Mouse (Mus musculus) lung, embryonic 14.5 days (tissue): ENCODE measurements around the gene Prss53. TPM values are rescaled to one million over a fixed set of nuclear protein-coding genes. Genes with fewer than 3 reads are reported as not detected.
"Not testable (repeated sequence)": the region's sequence is repeated elsewhere in the genome, so short reads cannot be mapped to it uniquely, and the experiment has no call there.

Experiments used
- ATAC-seq: fragments of 200-750 bp; cut with Nextera tagmentation; 2 replicates; pipeline ENCODE4 v1.8.0; 2017; ENCODE audit warnings: mild to moderate bottlenecking, moderate TSS enrichment, moderate library complexity; ENCODE audit not compliant: insufficient read depth
- DNase-seq: peaks from one replicate; pipeline ENCODE4 v3.0.0-alpha.2; 2015
- H3K27ac ChIP-seq: fragments of 300-500 bp; sonication (generic); 2 replicates; pipeline ENCODE4 v1.5.1; 2014; ENCODE audit warnings: low read depth, mild to moderate bottlenecking, moderate library complexity
- H3K27me3 ChIP-seq: fragments of 300-500 bp; sonication (generic); 2 replicates; pipeline ENCODE4 v1.6.1; 2014; ENCODE audit warnings: low read length, control low read depth; ENCODE audit not compliant: insufficient read depth
- H3K36me3 ChIP-seq: fragments of 300-500 bp; sonication (generic); 2 replicates; pipeline ENCODE4 v1.6.1; 2014; ENCODE audit warnings: control low read depth; ENCODE audit not compliant: insufficient read depth
- H3K4me1 ChIP-seq: fragments of 300-500 bp; sonication (generic); 2 replicates; pipeline ENCODE4 v1.6.1; 2014; ENCODE audit warnings: antibody characterized with exemption, control low read depth; ENCODE audit not compliant: insufficient read depth
- H3K4me2 ChIP-seq: fragments of 300-500 bp; sonication (generic); 2 replicates; pipeline ENCODE4 v1.6.1; 2014; ENCODE audit warnings: mild to moderate bottlenecking
- H3K4me3 ChIP-seq: fragments of 300-500 bp; sonication (generic); 2 replicates; pipeline ENCODE4 v1.5.1; 2014; ENCODE audit warnings: low read depth, low read length
- H3K9ac ChIP-seq: fragments of 300-500 bp; sonication (generic); 2 replicates; pipeline ENCODE4 v1.6.1; 2014
- H3K9me3 ChIP-seq: fragments of 300-500 bp; sonication (generic); 2 replicates; pipeline ENCODE4 v1.6.1; 2016; ENCODE audit warnings: low read depth, low read length, control low read depth
- CTCF ChIP-seq: IDR thresholded peaks from 2 replicates; pipeline ENCODE4 v1.5.1; 2016; ENCODE audit warnings: antibody characterized with exemption, low read depth
- WGBS: fragments of 180-500 bp; shearing (Covaris S2); extraction: QIAGEN DNeasy Blood & Tissue Kit; methylation state at CpG from one replicate; pipeline ENCODE4 v1.1.7; 2014; 5-methylcytosine and 5-hydroxymethylcytosine counted together
- polyA plus RNA-seq: library from polyadenylated mRNA; unstranded; fragments of >200 nt; fragmentation: Nextera tagmentation; extraction: Ambion mirVana; gene quantifications from 2 replicates; pipeline ENCODE4 v1.2.1, GENCODE M21; 2014

The Prss53 gene
- polyA plus RNA-seq, 1 experiment from 2014 or later, result 0.95 TPM

DNA sequence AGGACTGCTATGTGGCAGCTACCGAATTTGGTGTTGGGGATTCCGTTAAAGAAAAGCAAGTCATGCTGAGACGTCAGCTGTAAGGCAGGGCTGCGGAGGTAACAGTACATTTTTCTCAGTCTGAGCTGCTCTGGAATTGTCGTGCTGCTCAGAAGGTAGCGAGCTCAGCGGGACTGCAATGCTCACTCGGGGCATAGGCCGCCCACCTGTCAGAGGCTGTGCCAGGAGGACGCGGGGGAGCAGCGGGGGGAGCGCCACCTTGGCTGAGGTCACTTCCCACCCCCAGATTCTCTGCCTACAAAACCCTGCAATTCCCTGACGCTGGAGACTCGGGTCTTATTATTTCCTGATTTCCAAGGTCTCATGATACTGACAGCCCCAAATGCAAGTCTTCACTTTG lies 49.9 kb downstream of the Prss53 start:
- H3K9ac ChIP-seq, result peak overlapping the region; percentile 59
- DNase-seq, result peak; percentile 52
- WGBS, result under 1% methylated on average over 15 of the region's 15 CpGs
- H3K4me3 ChIP-seq, result peak overlapping the region; percentile 76
- H3K36me3 ChIP-seq, result peaks cover 22% of the 10 kb centered on the region
- H3K4me2 ChIP-seq, result peak overlapping the region; percentile 90
- H3K27me3 ChIP-seq, result no peaks in the 10 kb centered on the region
- no peak for TF ChIP-seq CTCF
- H3K4me1 ChIP-seq, result 0 out of 2 replicates have a peak, but pooled peaks cover 6% of the 10 kb centered on the region
- ATAC-seq, result peak; percentile 32
- peak overlapping the region; percentile 91 for H3K27ac ChIP-seq
- no peaks in the 10 kb centered on the region for H3K9me3 ChIP-seq

DNA sequence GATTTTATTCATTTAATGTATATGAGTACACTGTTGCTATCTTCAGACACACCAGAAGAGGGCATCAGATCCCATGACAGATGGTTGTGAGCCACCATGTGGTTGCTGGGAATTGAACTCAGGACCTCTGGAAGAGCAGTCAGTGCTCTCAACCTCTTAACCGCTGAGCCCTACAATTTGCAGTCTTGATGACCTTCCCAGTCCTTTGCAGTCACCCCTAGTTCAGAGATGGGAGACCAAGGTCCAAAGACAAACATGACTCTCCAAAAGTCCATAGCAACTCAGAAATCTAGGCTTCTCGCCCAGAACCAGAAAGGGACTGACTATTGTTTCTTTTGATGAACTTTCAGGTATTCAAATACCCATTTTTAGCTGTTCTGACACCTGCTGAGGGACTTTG lies 50.7 kb downstream of the Prss53 start:
- not testable (repeated sequence) for ATAC-seq, DNase-seq, H3K9ac ChIP-seq, H3K4me1 ChIP-seq, H3K27ac ChIP-seq, H3K4me3 ChIP-seq, H3K9me3 ChIP-seq, H3K4me2 ChIP-seq, H3K27me3 ChIP-seq
- WGBS, result 64% methylated on average over 2 of the region's 2 CpGs
- peaks cover 16% of the 10 kb centered on the region for H3K36me3 ChIP-seq

DNA sequence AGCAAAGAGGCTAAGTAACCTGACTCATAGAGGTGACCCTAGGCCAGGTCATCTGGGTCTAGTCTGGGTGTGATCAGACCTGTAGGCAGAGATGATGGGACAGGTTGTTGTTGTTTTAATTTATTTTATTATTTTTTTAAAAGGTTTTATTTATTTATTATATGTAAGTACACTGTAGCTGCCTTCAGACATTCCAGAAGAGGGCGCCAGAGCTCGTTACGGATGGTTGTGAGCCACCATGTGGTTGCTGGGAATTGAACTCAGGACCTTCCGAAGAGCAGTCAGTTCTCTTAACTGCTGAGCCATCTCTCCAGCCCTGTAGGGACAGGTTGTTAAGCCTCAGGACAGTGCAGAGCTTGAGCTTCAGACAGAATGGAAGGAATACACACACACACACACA lies 52.9 kb downstream of the Prss53 start:
- not testable (repeated sequence) for H3K4me1 ChIP-seq, H3K4me2 ChIP-seq, ATAC-seq, H3K36me3 ChIP-seq, DNase-seq, H3K4me3 ChIP-seq, H3K9ac ChIP-seq, H3K27ac ChIP-seq, H3K9me3 ChIP-seq, H3K27me3 ChIP-seq
- 71% methylated on average over 4 of the region's 4 CpGs for WGBS

DNA sequence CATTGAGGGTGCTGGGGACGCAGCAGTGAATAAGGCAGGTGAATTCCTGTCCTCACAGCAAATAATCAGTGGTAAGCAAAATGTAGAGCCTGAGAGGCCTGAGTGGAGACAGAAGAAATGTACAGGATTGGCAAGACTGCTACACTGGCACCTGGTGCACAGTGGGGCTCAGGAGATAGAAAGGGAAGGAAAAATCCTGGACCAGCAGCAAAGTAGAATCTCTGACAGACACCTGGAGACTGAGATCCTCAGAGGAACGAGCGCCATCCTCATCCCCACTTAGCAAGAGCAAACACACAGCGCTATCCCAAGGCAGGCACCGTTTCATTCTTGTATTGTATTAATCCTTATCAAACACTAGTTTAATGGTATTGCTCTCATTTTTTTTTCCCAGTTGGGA lies 53.3 kb downstream of the Prss53 start:
- TF ChIP-seq CTCF, result no peak
- no peak overlapping the region for H3K9ac ChIP-seq
- DNase-seq (no peak), ATAC-seq (no peak)
- no peak overlapping the region for H3K27ac ChIP-seq
- H3K9me3 ChIP-seq, result no peaks in the 10 kb centered on the region
- H3K4me1 ChIP-seq, result 0 out of 2 replicates have a peak, but pooled peaks cover 6% of the 10 kb centered on the region
- no peaks in the 10 kb centered on the region for H3K36me3 ChIP-seq
- no peaks in the 10 kb centered on the region for H3K27me3 ChIP-seq
- 83% methylated on average over 5 of the region's 5 CpGs for WGBS
- H3K4me3 ChIP-seq, result no peak overlapping the region
- no peak overlapping the region for H3K4me2 ChIP-seq

Other genes starting within 250 kb of the Prss53 start
- 58.8 and 65.1 TPM in 2 replicates for gene Bcl7c, start 182.0 kb downstream of the Prss53 start, polyA plus RNA-seq
- 11.7 and 15.6 TPM in 2 replicates for gene Ctf1, start 178.2 kb downstream of the Prss53 start, polyA plus RNA-seq
- gene Ctf2, start 158.8 kb downstream of the Prss53 start, polyA plus RNA-seq, result 0.38 TPM in 1 of 2 replicates, not detected in the other
- gene Fbxl19, start 146.4 kb downstream of the Prss53 start, polyA plus RNA-seq, result 5.3 and 5.6 TPM in 2 replicates
- 19.2 and 21.8 TPM in 2 replicates for gene Orai3, start 121.2 kb downstream of the Prss53 start, polyA plus RNA-seq
- 27.2 and 30.1 TPM in 2 replicates for gene Setd1a, start 114.3 kb downstream of the Prss53 start, polyA plus RNA-seq
- gene Gm49388, start 105.4 kb downstream of the Prss53 start, polyA plus RNA-seq, result 0.43 TPM in 1 of 2 replicates, not detected in the other
- 13.6 and 18.3 TPM in 2 replicates for gene Hsd3b7, start 90.4 kb downstream of the Prss53 start, polyA plus RNA-seq
- gene Stx4a, start 66.7 kb downstream of the Prss53 start, polyA plus RNA-seq, result 19.7 and 21.8 TPM in 2 replicates
- gene Stx1b, start 66.4 kb downstream of the Prss53 start, polyA plus RNA-seq, result 2.0 and 2.8 TPM in 2 replicates
- gene Zfp646, start 14.7 kb downstream of the Prss53 start, polyA plus RNA-seq, result 16.7 and 17.4 TPM in 2 replicates
- gene Zfp668, start 14.1 kb downstream of the Prss53 start, polyA plus RNA-seq, result 16.6 and 19.4 TPM in 2 replicates
- not detected in 2 replicates for gene Gm21974, start 4.5 kb upstream of the Prss53 start, polyA plus RNA-seq
- 127 and 129 TPM in 2 replicates for gene Vkorc1, start 4.6 kb upstream of the Prss53 start, polyA plus RNA-seq
- 152 and 169 TPM in 2 replicates for gene Bckdk, start 13.1 kb upstream of the Prss53 start, polyA plus RNA-seq
- gene Kat8, start 21.5 kb upstream of the Prss53 start, polyA plus RNA-seq, result 39.5 and 42.8 TPM in 2 replicates
- 48.8 and 51.7 TPM in 2 replicates for gene Prss8, start 39.1 kb upstream of the Prss53 start, polyA plus RNA-seq
- gene Prss36, start 55.8 kb upstream of the Prss53 start, polyA plus RNA-seq, result 9.2 and 9.7 TPM in 2 replicates
- 54.6 and 57.9 TPM in 2 replicates for gene Fus, start 76.5 kb upstream of the Prss53 start, polyA plus RNA-seq
- 22.1 and 26.8 TPM in 2 replicates for gene Pycard, start 102.9 kb upstream of the Prss53 start, polyA plus RNA-seq
- gene Trim72, start 113.0 kb upstream of the Prss53 start, polyA plus RNA-seq, result not detected in 2 replicates
- 0.74 and 1.4 TPM in 2 replicates for gene Itgam, start 171.7 kb upstream of the Prss53 start, polyA plus RNA-seq
- gene Gm49368, start 171.7 kb upstream of the Prss53 start, polyA plus RNA-seq, result not detected in 2 replicates
- gene Itgax, start 238.6 kb upstream of the Prss53 start, polyA plus RNA-seq, result 0.11 and 0.12 TPM in 2 replicates